Mouse (Mus musculus) midbrain, embryonic 10.5 days (tissue): ENCODE results near the gene Tmem251. TPM values are rescaled to one million over a fixed set of nuclear protein-coding genes. Genes with fewer than 3 reads are reported as not detected.

Source experiments
- DNase-seq: peaks from one replicate; pipeline ENCODE4 v3.0.0-alpha.2; 2017; ENCODE audit warnings: low spot score
- H3K27ac ChIP-seq: fragments of 300-500 bp; sonication (generic); replicated peaks from 2 replicates; pipeline ENCODE4 v1.5.1; 2016; ENCODE audit warnings: mild to moderate bottlenecking
- H3K27me3 ChIP-seq: fragments of 300-500 bp; sonication (generic); 2 replicates; pipeline ENCODE4 v1.6.1; 2016; ENCODE audit warnings: low read depth, mild to moderate bottlenecking; ENCODE audit not compliant: poor library complexity, severe bottlenecking
- H3K36me3 ChIP-seq: fragments of 300-500 bp; sonication (generic); 2 replicates; pipeline ENCODE4 v1.6.1; 2016; ENCODE audit warnings: mild to moderate bottlenecking, moderate library complexity
- H3K4me1 ChIP-seq: fragments of 300-500 bp; sonication (generic); 2 replicates; pipeline ENCODE4 v1.6.1; 2016
- H3K4me3 ChIP-seq: fragments of 300-500 bp; sonication (generic); 2 replicates; pipeline ENCODE4 v1.5.1; 2016; ENCODE audit warnings: mild to moderate bottlenecking, moderate library complexity
- H3K9me3 ChIP-seq: fragments of 300-500 bp; sonication (generic); replicated peaks from 2 replicates; pipeline ENCODE4 v1.6.1; 2016; ENCODE audit warnings: mild to moderate bottlenecking
- WGBS: fragments of 180-500 bp; shearing (Covaris S2); methylation state at CpG from one replicate; pipeline ENCODE4 v1.1.7; 2016; 5-methylcytosine and 5-hydroxymethylcytosine counted together
- polyA plus RNA-seq: library from polyadenylated mRNA; unstranded; fragments of >200 nt; fragmentation: Nextera tagmentation; extraction: Ambion mirVana; gene quantifications from 2 replicates; pipeline ENCODE4 v1.2.1, GENCODE M21; 2016

The Tmem251 gene
- polyA plus RNA-seq, 1 experiment from 2014 or later, result 14.0 TPM

DNA sequence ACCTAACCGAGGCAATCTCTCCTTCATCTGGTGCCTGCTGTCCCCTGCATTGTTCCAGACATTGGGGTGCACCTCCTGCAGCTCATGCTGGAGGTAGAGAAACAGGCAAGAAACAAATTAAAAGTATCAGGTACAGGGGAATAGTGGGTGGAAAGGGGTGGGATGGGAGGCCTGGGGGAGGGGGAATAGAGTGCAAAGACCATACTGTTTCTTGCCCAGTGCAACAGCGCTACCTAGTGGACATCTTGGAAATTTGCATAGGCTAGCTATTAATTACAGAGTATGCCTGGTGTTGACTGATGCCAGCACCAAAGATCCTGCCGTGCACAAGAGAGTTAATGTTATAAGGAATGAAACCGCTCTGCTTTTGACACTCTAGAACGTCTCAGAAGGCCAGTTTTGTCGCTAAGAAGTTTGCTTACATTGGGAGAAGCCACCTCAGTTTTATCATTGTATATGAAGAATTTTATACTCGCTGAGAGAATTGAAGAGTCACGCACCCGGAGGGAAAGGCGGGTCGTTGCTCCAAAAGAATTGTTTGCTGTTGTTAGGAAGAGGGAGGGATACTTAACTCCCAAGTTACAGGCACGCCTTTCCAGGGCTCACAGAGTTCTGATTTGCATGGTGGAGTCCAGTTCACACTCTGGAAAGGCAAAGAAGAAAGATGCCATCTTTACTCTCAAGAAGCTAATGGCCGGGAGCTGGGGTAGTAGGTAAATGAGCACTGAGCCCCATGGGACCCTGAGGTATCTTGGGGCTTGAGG lies 23.8 kb upstream of the Tmem251 start:
- DNase-seq, result peak; percentile 59
- H3K36me3 ChIP-seq, result no peaks in the 10 kb centered on the region
- H3K4me3 ChIP-seq, result no peak overlapping the region
- no peaks in the 10 kb centered on the region for H3K9me3 ChIP-seq
- H3K27ac ChIP-seq, result no peak overlapping the region; the same call in 1 of the 2 replicates
- 32% methylated on average over 13 of the region's 13 CpGs for WGBS
- H3K4me1 ChIP-seq, result peaks cover 24% of the 10 kb centered on the region
- no peaks in the 10 kb centered on the region for H3K27me3 ChIP-seq

DNA sequence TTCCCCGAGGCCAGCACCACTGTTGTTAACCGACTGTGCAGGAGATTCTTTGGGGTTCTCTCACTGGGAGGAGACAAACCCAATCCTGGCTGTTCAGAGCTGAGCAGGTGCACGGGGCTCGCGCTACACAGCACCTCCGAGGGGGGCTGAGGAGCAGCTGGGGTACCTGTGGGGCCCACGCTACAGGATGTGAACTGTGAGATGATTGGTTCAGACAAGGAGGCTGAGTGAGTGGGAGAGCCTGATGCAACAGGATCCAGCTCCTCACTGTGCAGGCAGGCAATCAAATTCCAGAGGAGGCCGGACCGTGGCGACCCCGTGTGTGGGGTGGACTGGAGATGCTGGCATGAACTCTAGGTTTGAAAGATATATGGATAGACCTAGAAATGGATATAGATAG lies 21.1 kb upstream of the Tmem251 start:
- 56% methylated on average over 11 of the region's 11 CpGs for WGBS
- Histone ChIP-seq H3K9me3 (no peaks in the 10 kb centered on the region), H3K36me3 (no peaks in the 10 kb centered on the region), H3K4me3 (no peak overlapping the region), H3K27me3 (no peaks in the 10 kb centered on the region), H3K4me1 (peaks cover 24% of the 10 kb centered on the region), H3K27ac (peak overlapping the region; percentile 53)
- no peak for DNase-seq

DNA sequence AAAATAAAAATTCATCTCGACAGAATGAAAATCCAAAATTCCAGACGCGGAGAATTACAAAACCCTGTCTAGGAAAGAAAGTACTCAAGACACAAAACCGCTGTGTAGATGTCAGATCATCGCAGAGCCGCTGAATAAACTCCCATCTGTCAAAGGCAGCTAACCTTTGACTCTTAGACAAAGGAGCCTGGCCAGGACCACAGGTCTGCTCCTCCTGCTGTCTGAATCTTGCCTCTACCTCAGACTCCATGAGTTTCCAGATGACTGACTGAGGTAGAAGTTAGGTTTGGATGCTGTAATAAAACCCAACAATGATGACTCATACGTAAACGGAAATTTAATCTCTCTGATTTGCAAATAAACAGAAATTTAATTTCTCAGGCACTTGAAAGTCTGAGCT lies 20.6 kb upstream of the Tmem251 start:
- Histone ChIP-seq H3K4me3 (no peak overlapping the region), H3K27me3 (no peaks in the 10 kb centered on the region), H3K36me3 (no peaks in the 10 kb centered on the region), H3K4me1 (peaks cover 24% of the 10 kb centered on the region), H3K9me3 (no peaks in the 10 kb centered on the region), H3K27ac (no peak overlapping the region)
- no peak for DNase-seq
- 69% methylated on average over 8 of the region's 8 CpGs for WGBS

DNA sequence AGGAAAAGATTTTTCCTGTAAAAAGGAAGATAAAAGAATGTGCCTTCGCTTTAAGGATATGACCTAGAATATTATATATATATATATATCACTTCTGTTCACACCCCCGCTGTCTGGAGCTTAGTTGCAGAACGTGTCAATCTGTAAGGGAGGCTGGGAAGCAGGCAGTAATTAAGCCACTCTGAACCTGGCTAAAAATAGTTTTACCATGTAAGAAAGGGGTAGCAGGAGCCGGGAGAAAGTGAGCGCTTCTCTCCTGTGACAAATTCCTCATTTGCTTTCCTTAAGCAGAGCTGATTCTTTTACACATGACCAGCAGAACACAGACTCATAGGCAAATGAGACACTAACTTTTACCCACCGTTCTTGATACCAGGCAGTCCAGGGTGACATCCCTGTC lies 19.7 kb upstream of the Tmem251 start:
- no peaks in the 10 kb centered on the region for H3K36me3 ChIP-seq
- no peaks in the 10 kb centered on the region for H3K9me3 ChIP-seq
- H3K27ac ChIP-seq, result no peak overlapping the region
- 88% methylated on average over 6 of the region's 6 CpGs for WGBS
- peaks cover 24% of the 10 kb centered on the region for H3K4me1 ChIP-seq
- no peaks in the 10 kb centered on the region for H3K27me3 ChIP-seq
- H3K4me3 ChIP-seq, result no peak overlapping the region
- no peak for DNase-seq

DNA sequence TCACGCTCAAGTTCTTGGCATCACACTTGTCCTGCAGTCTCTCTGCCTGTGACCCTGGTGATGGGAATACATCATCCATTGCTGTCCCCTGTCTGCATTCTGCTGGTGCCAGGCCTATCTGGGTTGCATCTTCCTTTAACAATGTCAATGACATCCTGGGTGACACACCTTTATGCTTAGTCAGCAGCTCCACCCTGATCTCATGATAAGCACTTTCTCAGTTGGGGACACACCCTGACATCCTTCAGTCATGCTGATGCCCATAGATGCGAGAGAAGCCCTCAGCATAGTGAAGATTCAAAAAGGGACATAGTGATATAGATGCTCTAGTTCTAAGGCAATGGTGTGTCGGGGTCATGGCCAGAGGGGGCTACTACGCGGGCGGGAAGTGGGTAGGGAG lies 18.4 kb upstream of the Tmem251 start:
- Histone ChIP-seq H3K4me3 (no peak overlapping the region), H3K9me3 (no peaks in the 10 kb centered on the region), H3K36me3 (no peaks in the 10 kb centered on the region), H3K27me3 (no peaks in the 10 kb centered on the region), H3K4me1 (peaks cover 24% of the 10 kb centered on the region), H3K27ac (no peak overlapping the region)
- 87% methylated on average over 6 of the region's 6 CpGs for WGBS
- DNase-seq, result no peak

DNA sequence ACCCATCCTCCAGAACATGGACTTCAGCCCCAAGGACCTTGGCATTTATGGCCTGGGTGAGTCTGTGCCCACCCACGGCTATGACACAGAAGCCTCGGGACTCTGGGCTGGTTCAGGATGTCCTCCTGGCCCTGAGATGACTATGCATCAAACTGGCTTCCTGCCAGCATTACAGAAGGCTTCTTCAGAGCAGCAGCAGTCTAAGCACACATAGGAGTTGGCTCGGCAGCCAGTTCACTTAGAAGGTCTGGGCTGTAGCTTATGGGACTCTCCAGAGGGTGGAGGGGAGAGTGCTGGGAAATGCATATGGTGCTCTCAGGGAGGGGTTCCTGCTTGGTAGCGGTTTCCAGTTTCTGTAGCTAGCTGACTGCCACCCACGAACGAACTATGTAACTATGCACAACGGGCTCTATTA lies 17.8 kb upstream of the Tmem251 start:
- Histone ChIP-seq H3K36me3 (no peaks in the 10 kb centered on the region), H3K4me1 (peaks cover 30% of the 10 kb centered on the region), H3K27me3 (no peaks in the 10 kb centered on the region), H3K27ac (no peak overlapping the region), H3K4me3 (no peak overlapping the region), H3K9me3 (no peaks in the 10 kb centered on the region)
- DNase-seq, result no peak
- WGBS, result 85% methylated on average over 7 of the region's 7 CpGs

DNA sequence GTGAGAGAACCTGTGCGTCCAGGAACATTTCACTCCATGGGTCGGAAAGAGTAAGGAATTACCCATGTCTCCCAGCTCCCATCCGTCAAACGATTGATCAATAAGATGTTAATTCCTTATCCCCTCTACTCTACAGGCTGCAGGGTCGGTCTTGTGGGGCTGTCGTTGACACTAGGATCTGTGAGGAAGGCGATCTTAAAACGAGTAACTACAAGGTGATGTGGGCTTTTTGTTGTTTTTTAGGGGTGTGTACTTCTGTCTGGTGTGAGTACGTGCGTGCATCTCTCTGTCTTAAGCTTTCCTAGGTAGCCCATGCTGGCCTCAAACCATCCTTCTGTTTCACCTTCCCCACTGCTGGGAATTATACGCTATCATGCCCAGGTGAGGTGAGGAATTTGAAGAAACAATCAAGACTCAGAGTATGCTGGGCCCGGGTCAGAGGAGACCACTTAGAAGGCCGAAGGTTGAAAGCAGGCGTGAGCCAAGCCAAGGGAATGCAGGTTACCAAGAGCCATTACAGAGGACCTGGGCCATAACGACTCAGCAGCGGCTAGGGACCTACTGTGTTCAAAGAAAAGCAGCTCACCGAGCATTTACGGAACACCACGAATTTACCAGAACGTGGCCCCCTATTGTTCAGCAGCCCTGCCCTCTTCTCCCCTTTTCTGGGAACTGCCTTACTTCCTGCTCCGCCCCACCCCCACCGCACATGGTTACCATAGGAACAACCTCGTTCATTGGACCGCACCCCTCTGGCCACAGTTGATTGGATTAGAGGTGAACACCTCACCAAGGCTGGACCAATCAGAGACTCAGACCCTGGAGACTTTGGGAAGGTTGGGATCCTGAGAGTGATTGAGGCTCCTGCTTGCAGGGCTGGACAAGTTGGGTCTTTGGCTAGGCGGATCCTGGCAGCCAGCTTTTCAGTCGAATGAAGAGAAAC lies 13.4 kb upstream of the Tmem251 start:
- 36% methylated on average over 26 of the region's 26 CpGs for WGBS
- H3K27me3 ChIP-seq, result no peaks in the 10 kb centered on the region
- DNase-seq, result peak; percentile 91
- H3K4me3 ChIP-seq, result peak overlapping the region; percentile 38
- no peaks in the 10 kb centered on the region for H3K36me3 ChIP-seq
- H3K9me3 ChIP-seq, result no peaks in the 10 kb centered on the region
- peaks cover 26% of the 10 kb centered on the region for H3K4me1 ChIP-seq
- peak overlapping the region; percentile 91 for H3K27ac ChIP-seq

- 49% methylated on average over 16 of the region's 16 CpGs for WGBS
Measured at GRCm38 (mm10) chr12:102730798-102731619, 12.6 kb upstream of the Tmem251 start.

GRCm38 (mm10) chr12:102733381-102733780 lies 10.2 kb upstream of the Tmem251 start:
- Histone ChIP-seq H3K27me3 (no peaks in the 10 kb centered on the region), H3K9me3 (no peaks in the 10 kb centered on the region), H3K4me3 (no peak overlapping the region), H3K4me1 (peaks cover 26% of the 10 kb centered on the region), H3K36me3 (no peaks in the 10 kb centered on the region), H3K27ac (no peak overlapping the region)
- peak; percentile 64 for DNase-seq
- WGBS, result 12% methylated on average over 5 of the region's 5 CpGs

More at GRCm38 (mm10) chr12:102730798-102731619, 12.6 kb upstream of the Tmem251 start:
- no peak for DNase-seq
- H3K36me3 ChIP-seq, result no peaks in the 10 kb centered on the region
- H3K27me3 ChIP-seq, result no peaks in the 10 kb centered on the region
- no peaks in the 10 kb centered on the region for H3K9me3 ChIP-seq
- peak overlapping the region; percentile 91 for H3K27ac ChIP-seq
- peaks cover 26% of the 10 kb centered on the region for H3K4me1 ChIP-seq
- H3K4me3 ChIP-seq, result peak overlapping the region; percentile 38

DNA sequence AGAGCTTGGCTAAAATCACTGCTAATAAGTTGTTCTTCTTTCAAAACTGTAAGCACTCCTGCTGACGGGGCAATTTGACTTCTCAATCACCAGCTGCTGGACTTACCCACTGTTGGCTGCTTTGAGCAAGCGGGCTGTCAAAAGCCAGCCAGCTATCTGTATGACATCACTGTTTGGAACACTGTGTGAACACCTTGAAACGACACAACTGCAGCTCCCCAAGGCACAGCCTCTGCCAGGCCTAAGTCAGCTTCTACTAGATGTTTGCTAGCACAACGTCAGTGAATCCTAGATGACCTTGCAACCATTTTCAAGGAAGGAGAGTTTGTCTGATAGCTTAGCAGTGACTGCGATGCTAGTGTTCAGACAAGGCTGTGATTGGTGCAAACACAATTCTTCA lies 4.5 kb upstream of the Tmem251 start:
- H3K4me3 ChIP-seq, result no peak overlapping the region
- no peaks in the 10 kb centered on the region for H3K9me3 ChIP-seq
- H3K4me1 ChIP-seq, result peaks cover 19% of the 10 kb centered on the region
- 88% methylated on average over 5 of the region's 5 CpGs for WGBS
- DNase-seq, result no peak
- no peak overlapping the region for H3K27ac ChIP-seq
- H3K27me3 ChIP-seq, result no peaks in the 10 kb centered on the region
- H3K36me3 ChIP-seq, result peaks cover 6% of the 10 kb centered on the region; the same call in 1 of the 2 replicates

GRCm38 (mm10) chr12:102740285-102740684 lies 3.3 kb upstream of the Tmem251 start:
- H3K4me3 ChIP-seq, result no peak overlapping the region
- no peaks in the 10 kb centered on the region for H3K9me3 ChIP-seq
- H3K4me1 ChIP-seq, result peaks cover 29% of the 10 kb centered on the region
- no peaks in the 10 kb centered on the region for H3K27me3 ChIP-seq
- no peak for DNase-seq
- WGBS, result 68% methylated on average over 3 of the region's 3 CpGs
- H3K27ac ChIP-seq, result no peak overlapping the region
- H3K36me3 ChIP-seq, result peaks cover 6% of the 10 kb centered on the region; the same call in 1 of the 2 replicates

GRCm38 (mm10) chr12:102742056-102742455 lies 1.5 kb upstream of the Tmem251 start:
- Histone ChIP-seq H3K27ac (no peak overlapping the region), H3K9me3 (no peaks in the 10 kb centered on the region), H3K4me3 (peak overlapping the region; percentile 92; the same call in 1 of the 2 replicates), H3K27me3 (no peaks in the 10 kb centered on the region), H3K36me3 (peaks cover 8% of the 10 kb centered on the region), H3K4me1 (peaks cover 32% of the 10 kb centered on the region)
- WGBS, result 92% methylated on average over 7 of the region's 7 CpGs
- no peak for DNase-seq
